Mouse (Mus musculus): ENCODE results near the gene Tecpr2.

GRCm38 (mm10) chr12:110857196-110857595 lies 31.9 kb upstream of the Tecpr2 start:
- TF ChIP-seq MYOD1 (IDR thresholded peaks at IDR 0.05; ENCODE audit: control insufficient read depth in 1 of 3, insufficient read length in 2 of 3, low read depth in 2 of 3) = no peak
- TF ChIP-seq TCF3 (IDR thresholded peaks at IDR 0.05; ENCODE audit: insufficient read length, low read depth) = no peak
- TF ChIP-seq POLR2A (IDR thresholded peaks at IDR 0.05; ENCODE audit: insufficient read length, low read depth) = no peak
- no peak for TF ChIP-seq MAX (IDR thresholded peaks at IDR 0.05; ENCODE audit: low read depth)
- no peak for TF ChIP-seq MYOG (IDR thresholded peaks at IDR 0.05; ENCODE audit: control insufficient read depth in 1 of 3, insufficient read depth in 1 of 3, insufficient read length in 2 of 3, low read depth in 2 of 3)
- TF ChIP-seq USF1 (IDR thresholded peaks at IDR 0.05; ENCODE audit: low read depth) = no peak
- TF ChIP-seq POLR2AphosphoS2 (IDR thresholded peaks at IDR 0.05; ENCODE audit: insufficient read length, low read depth) = no peak
- TF ChIP-seq CEBPB (IDR thresholded peaks at IDR 0.05; ENCODE audit: insufficient read depth, poor library complexity, severe bottlenecking) = no peak
- no peak for TF ChIP-seq TCF12 (IDR thresholded peaks at IDR 0.05; ENCODE audit: insufficient read depth, poor library complexity, severe bottlenecking)
- no peak for TF ChIP-seq E2F4 (IDR thresholded peaks at IDR 0.05; ENCODE audit: insufficient read depth)
- no peak for TF ChIP-seq SRF (IDR thresholded peaks at IDR 0.05; ENCODE audit: control insufficient read depth, insufficient read length, low read depth)
